Mouse (Mus musculus) frontal cortex, postnatal 25 days (tissue): ENCODE results near the gene Gnat3.

Experiments
- DNase-seq, 2 experiments: peaks; one replicate each; pipeline ENCODE4 v3.0.0; 2022; ENCODE audit warnings: low spot score in 2 of 2

The Gnat3 gene

DNA sequence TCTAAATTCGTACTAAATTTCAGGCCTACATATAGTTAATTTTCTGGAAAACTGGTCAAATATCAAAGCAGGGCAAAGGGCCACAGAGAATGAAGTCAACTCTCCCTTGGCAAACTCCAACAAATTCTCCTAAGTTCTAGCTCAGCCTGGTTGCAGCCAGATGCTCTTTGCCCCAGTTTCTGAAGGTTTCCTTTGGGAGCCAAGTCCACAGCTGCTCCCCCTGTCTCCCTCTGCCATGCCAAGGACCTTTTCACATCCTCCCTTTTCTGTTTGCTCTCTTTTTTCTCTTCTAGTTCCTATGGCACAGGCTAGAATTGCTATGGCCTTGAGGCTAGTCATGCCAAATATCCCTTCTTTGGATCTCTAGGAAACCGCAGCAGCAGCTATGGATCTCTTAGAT is 43.8 kb downstream of the Gnat3 start:
- no peak for DNase-seq

DNA sequence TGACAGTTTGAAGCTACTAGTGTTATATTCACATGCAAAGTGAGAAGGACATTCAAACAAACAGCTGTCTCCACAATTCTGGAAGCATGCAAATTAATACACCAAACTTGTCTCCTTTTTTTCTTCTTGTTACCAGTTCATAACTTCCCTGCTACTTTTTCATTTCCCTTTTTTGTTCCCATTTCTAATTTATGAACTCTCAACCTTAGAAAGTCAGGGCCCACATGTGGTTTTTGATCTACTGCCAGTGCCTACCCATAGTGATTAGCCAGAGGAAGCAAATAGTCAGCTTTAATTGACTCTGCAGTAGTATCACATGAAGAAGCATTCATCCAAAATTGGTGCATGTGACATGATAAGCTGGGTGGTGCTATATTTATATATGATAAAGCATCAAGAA is 44.7 kb downstream of the Gnat3 start:
- no peak for DNase-seq

DNA sequence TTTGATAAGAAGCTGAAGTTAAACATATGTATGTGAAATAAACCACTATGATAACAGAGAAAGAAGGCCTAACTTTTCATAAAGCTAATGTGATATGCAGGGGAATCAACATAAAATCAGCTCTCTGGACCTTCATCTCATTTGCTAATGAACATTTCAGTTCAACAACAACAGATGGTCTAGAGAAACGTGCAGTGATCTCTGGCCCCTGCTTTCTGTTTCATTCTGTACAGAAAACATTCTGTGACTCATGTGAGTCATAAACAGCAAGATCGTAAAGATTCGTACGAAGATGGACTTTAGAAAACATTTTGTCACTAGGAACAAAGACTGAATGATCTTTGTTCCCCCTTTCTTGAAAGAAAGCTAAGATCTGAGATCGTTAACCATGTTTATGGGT is 48.0 kb downstream of the Gnat3 start:
- DNase-seq, result no peak

DNA sequence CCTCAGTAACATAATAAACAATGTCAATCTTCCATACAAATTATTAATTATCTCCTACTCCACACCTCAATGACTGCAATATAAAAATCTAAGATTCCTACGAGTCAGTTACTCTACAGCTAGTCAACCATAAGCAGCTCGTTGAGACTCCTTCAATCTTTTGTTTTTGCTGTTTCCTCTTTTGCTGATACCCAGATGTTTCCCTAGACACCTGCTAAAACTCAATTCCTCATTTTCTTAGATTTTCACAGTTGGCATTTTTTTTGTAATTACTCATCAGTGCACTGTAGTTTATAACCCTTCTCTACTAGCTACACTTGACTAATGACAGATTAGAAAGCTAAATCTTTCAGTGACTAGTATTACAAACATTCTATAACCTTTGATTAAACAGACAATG is 50.8 kb downstream of the Gnat3 start:
- DNase-seq, result no peak

DNA sequence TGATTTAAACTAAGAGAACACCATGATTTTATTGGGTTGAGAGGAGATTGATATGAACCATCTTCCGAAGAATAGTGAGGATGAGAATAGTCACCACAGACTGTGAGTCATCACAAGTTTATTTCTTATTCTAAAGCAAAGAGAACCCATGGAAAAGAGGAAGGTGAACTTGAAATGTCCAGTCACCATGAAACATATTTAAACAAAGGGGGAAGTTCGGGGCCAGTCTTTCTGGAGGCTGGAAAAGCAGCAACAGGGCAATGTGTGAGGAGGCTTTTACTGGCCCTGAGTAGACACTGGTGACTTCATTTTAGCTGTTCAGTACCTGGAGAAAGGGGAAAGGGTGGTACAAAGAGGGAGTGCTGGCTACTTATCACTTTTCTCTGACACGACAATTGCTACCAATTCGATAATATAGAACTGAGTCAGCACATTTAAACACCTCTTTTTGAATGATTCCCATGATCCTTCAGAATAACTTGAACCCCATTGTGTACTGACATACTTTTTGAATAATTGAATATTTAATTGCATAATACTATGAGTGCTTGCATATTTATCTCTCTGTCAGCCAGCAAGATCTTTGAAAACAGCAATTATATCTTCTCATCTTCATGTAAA is 52.0 kb downstream of the Gnat3 start:
- DNase-seq, result no peak

DNA sequence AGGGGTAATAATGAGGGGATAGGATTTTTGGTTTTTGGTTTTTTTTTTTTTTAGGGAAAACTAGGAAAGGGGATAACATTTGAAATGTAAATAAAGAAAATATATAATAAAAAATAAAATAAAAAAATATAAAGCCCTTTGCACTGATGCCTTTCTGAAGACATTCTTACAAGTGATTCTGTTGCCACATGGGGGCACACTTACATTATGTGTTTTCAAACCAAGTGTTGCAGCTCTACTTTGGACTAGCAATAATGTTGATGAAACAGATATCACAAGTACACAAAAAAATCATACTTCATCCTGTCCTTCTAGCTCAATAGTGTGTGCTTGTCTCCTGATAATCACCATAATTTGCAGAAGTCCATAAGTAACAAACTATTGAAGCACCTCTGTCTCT is 61.0 kb downstream of the Gnat3 start:
- DNase-seq, result no peak

DNA sequence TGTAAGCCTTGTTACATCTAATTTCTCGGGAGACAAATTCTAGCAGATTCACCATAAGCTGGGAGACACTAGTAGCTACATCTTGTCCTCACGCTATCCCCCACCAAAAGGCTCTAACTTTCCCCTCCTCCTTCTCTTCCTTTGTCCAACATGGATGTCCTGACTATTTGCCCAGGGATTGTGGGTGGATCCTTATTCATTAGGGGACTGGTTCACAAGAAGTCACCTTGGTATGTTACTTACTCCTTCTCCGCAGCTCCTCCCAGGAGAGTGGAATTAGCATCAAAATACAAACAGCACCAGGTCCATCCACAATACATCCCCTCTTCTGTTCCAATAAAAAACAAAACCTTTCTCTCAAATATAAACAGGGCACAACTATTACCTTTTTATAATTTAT is 65.2 kb downstream of the Gnat3 start:
- DNase-seq, result no peak

DNA sequence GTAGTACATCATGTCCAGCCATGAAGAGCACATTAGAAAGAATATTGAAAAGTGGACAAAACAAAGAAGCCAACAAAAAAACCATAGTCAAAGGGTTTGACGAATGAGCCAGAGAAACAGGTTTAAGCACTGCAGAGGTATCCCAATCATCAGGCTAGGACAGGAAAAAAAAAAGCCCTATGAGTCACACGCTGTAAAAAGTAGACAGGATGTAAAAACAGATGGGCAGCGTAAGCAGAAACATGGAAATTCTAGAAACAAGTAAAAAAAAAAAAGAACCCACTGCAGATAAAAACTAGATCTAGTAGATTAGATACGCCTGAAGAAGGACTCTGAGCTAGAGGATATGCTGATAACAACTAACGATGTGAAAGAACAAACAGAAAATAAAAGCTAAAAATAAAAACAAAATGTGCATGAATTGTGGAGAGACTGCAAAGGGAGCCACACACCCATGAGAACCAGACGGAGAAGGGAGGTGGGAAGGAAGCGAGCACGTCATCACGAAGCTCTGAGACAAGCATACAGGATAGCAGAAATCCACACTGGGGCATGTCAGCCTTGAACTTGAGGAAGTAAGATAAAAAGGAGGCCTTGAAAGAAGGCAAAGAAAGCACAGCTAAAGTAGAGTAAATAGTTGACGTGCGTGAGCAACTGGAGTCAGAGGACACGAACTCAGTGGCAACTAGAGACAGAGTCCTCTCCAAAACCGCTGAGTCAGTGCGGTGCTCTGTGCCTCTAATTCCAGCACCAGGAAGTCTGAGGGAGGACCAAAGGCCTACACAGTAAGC is 73.7 kb downstream of the Gnat3 start:
- DNase-seq, result no peak

DNA sequence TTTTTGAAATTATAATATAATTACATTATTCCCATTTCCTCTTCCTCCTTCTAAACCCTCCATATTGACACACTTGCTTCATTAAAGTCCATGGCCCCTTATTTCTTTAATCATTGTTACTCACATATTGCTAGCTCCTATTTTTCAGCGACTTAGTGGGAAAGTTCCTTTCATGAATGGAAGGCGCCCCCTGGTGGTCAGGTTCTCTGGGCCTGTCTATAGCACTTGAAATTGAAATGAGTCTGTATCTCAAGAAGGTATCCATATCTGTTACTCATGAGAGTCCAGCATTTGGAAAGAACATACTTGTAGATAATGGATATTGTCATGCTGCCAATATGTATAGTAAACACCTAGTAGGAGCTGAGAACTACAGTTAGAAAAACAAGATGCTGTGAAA is 80.7 kb downstream of the Gnat3 start:
- peak; percentile 34 to 41 for DNase-seq

DNA sequence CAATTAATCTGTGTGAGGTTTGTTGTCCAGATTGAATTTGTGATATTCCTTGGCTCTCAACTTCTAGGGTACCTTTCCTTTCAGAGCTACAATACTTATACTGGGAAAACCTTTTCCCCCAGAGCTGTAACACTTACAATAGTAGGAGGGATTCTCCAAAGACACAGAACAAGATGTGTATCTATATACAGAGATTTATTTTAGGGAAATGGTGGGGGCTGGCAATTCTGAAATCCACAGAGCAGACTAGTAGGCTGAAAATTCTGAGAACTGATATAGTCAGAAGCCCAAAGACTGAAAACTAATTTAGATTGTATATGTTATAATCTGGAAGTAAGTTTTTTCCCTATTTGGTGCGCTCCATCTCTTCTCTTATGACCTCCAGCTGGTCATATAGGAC is 86.5 kb downstream of the Gnat3 start:
- DNase-seq, result no peak

DNA sequence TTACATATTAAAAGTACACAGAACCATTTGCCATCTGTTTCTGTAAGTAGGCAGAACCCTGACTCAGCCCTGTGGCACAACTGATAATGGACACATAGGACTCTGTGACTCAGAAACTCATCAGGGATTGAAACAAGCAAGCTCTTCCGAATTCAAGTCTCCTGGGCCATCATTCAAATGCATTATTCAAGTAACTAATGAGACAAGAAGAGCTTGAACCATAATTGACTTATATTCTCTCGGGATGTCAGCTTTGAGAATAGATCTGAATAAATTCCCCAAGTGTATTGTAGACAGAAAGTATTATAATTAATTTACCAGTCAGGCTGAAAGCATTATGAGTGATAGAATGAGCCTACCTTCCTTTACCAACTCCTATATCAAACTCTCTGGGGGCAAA is 93.0 kb downstream of the Gnat3 start:
- no peak for DNase-seq
